Mouse (Mus musculus) ES-Bruce4 (cell line): ENCODE results near the gene Git1.

Source experiments
- CTCF ChIP-seq: IDR thresholded peaks from one replicate; pipeline ENCODE4 v1.8.1; 2011; ENCODE audit warnings: low read depth, low read length
- POLR2A ChIP-seq: IDR thresholded peaks from one replicate; pipeline ENCODE4 v1.8.1; 2011; ENCODE audit warnings: low read length; ENCODE audit not compliant: insufficient read depth

DNA sequence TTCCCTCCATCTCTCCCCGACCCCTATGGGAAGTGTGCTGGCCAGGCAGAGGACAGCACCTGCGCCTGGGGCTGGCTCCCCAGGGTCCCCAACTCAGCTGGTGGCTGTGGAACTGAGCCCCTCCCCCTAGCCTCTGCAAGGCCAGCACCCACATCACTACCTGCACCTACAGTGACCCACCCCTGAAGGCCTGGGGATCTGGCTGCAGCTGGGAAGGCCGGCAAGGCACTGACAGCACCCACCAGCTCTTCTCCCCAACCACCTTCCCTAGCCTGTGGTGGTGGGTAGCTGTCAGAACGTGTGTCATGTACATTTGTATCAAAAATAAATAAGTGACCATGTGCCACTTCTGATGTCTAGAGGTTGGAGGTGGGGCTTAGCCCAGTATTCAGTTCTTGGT lies 14.1 kb downstream of the Git1 start:
- TF ChIP-seq POLR2A (no peak), CTCF (no peak)
